Mouse (Mus musculus) G1E (cell line): Measurements from ENCODE around the gene Zcchc12. TPM values are rescaled to one million over a fixed set of nuclear protein-coding genes. Genes with fewer than 3 reads are reported as not detected.

Experiments
- ATAC-seq: 2 replicates; pipeline ENCODE4 v1.8.0; 2016; ENCODE audit warnings: mild to moderate bottlenecking; ENCODE audit not compliant: insufficient number of reproducible peaks, poor library complexity, low FRiP score, severe bottlenecking; ENCODE audit errors: extremely low read depth
- DNase-seq: peaks from one replicate; pipeline ENCODE4 v3.0.0; 2012; ENCODE audit warnings: low spot score
- H3K27me3 ChIP-seq: 2 replicates; pipeline ENCODE4 v1.6.1; 2012; ENCODE audit warnings: mild to moderate bottlenecking, low read length, inconsistent platforms; ENCODE audit not compliant: insufficient read depth
- H3K36me3 ChIP-seq: replicated peaks from 2 replicates; pipeline ENCODE3; 2012; ENCODE audit warnings: mild to moderate bottlenecking, inconsistent platforms
- H3K4me1 ChIP-seq: 2 replicates; pipeline ENCODE4 v1.6.1; 2012; ENCODE audit warnings: low read depth, low read length, inconsistent platforms, mixed read lengths; ENCODE audit not compliant: insufficient read depth
- H3K4me3 ChIP-seq: 2 replicates; pipeline ENCODE4 v1.5.1; 2012; ENCODE audit warnings: low read depth, mild to moderate bottlenecking, inconsistent platforms, low read length, moderate library complexity, mixed read lengths
- H3K9me3 ChIP-seq: replicated peaks from 2 replicates; pipeline ENCODE4 v1.6.1; 2012; ENCODE audit warnings: inconsistent platforms
- CTCF ChIP-seq: IDR thresholded peaks from 2 replicates; pipeline ENCODE4 v1.5.1; 2012; ENCODE audit warnings: low read depth, low read length, inconsistent platforms, mixed read lengths
- GATA1 ChIP-seq: IDR thresholded peaks from 2 replicates; pipeline ENCODE4 v1.6.1; 2012; ENCODE audit warnings: borderline replicate concordance, low read length, inconsistent platforms, mixed read lengths
- GATA2 ChIP-seq: IDR thresholded peaks from 2 replicates; pipeline ENCODE4 v1.6.1; 2012; ENCODE audit warnings: low read depth, low read length, inconsistent platforms, borderline replicate concordance
- POLR2AphosphoS5 ChIP-seq: IDR thresholded peaks from 2 replicates; pipeline ENCODE4 v1.6.1; 2012; ENCODE audit warnings: low read depth, low read length, inconsistent platforms; ENCODE audit not compliant: insufficient replicate concordance
- TAL1 ChIP-seq: conservative IDR thresholded peaks from 2 replicates; pipeline ENCODE4 v1.6.1; 2012; ENCODE audit warnings: low read depth, low read length, inconsistent platforms, mixed read lengths
- polyA plus RNA-seq: library from polyadenylated mRNA; stranded (reverse); fragments of >175 nt; gene quantifications from 2 replicates; pipeline ENCODE4 v1.2.3, GENCODE M21; 2012
- total RNA-seq, 2 experiments: library from RNA; stranded (forward) in 1 of 2; stranded (reverse) in 1 of 2; fragments of 200-1000 nt in 1 of 2; fragments of >200 nt in 1 of 2; fragmentation: Nextera tagmentation in 1 of 2; gene quantifications; 2 replicates each; pipeline ENCODE4 v1.2.3; 2014 to 2017

The Zcchc12 gene
- total and polyA plus RNA-seq, 3 experiments = not detected

- no peaks in the 10 kb centered on the region for H3K9me3 ChIP-seq
- TF ChIP-seq POLR2AphosphoS5 (no peak), CTCF (no peak), GATA1 (no peak), GATA2 (no peak), TAL1 (no peak)
- ATAC-seq = no peak
Measured at GRCm38 (mm10) chrX:36186036-36186435, 9.7 kb upstream of the Zcchc12 start.

DNA sequence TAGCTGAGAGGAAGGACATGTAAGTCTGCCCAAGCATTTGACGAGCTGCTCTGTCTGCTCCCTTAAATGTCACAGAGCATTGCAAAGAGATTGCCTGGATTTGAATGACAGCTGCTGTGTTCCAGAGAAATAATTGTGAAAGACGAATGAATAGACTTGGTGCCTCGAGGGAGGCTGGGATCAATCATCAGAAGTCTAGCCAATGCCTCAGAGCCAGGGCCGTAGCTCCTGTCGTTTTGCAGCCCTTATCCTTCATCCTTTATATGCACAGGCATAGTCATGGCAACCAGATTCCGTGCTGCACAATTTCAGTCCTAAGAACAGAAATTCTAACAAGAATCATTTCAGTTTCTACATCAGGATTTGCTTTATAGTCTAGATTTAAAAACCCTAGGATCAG lies 9.3 kb upstream of the Zcchc12 start:
- Histone ChIP-seq H3K4me1 (no peaks in the 10 kb centered on the region), H3K27me3 (no peaks in the 10 kb centered on the region), H3K4me3 (no peak overlapping the region), H3K9me3 (no peaks in the 10 kb centered on the region), H3K36me3 (no peaks in the 10 kb centered on the region)
- no peak for DNase-seq
- no peak for TF ChIP-seq CTCF
- TF ChIP-seq GATA2 = no peak
- TF ChIP-seq POLR2AphosphoS5 = no peak
- TF ChIP-seq TAL1 = no peak
- TF ChIP-seq GATA1 = no peak
- ATAC-seq = no peak

More at GRCm38 (mm10) chrX:36186036-36186435, 9.7 kb upstream of the Zcchc12 start:
- Histone ChIP-seq H3K4me3 (no peak overlapping the region), H3K36me3 (no peaks in the 10 kb centered on the region), H3K4me1 (no peaks in the 10 kb centered on the region), H3K27me3 (no peaks in the 10 kb centered on the region)
- DNase-seq = no peak

DNA sequence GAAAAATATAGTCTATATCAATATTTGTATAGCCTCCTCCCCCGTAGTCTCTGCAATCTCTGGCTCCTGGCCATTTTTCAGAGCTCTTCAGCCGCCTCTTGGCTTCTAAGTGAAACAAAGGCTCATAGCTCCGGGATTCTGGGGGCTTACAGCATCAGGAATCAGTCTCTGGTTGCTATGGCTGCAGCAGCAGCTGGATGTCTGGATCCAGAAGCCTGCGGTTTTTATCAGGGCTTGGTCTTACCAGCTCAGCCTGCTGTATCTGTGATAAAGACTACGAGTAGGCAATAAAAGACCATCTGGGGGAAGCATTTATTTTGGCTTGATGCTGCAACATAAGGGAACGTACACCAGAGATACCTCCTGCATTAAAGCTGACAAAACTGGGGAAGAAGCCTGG lies 1.8 kb upstream of the Zcchc12 start:
- TF ChIP-seq CTCF (no peak), POLR2AphosphoS5 (no peak), GATA2 (no peak), TAL1 (no peak), GATA1 (no peak)
- Histone ChIP-seq H3K36me3 (no peaks in the 10 kb centered on the region), H3K4me1 (no peaks in the 10 kb centered on the region), H3K4me3 (no peak overlapping the region), H3K27me3 (no peaks in the 10 kb centered on the region), H3K9me3 (no peaks in the 10 kb centered on the region)
- no peak for DNase-seq
- no peak for ATAC-seq

GRCm38 (mm10) chrX:36209554-36209953 lies 13.8 kb downstream of the Zcchc12 start:
- Histone ChIP-seq H3K36me3 (no peaks in the 10 kb centered on the region), H3K4me1 (no peaks in the 10 kb centered on the region), H3K4me3 (no peak overlapping the region), H3K27me3 (no peaks in the 10 kb centered on the region), H3K9me3 (no peaks in the 10 kb centered on the region)
- DNase-seq (no peak), ATAC-seq (no peak)
- TF ChIP-seq TAL1 (no peak), CTCF (no peak), GATA1 (no peak), POLR2AphosphoS5 (no peak), GATA2 (no peak)

DNA sequence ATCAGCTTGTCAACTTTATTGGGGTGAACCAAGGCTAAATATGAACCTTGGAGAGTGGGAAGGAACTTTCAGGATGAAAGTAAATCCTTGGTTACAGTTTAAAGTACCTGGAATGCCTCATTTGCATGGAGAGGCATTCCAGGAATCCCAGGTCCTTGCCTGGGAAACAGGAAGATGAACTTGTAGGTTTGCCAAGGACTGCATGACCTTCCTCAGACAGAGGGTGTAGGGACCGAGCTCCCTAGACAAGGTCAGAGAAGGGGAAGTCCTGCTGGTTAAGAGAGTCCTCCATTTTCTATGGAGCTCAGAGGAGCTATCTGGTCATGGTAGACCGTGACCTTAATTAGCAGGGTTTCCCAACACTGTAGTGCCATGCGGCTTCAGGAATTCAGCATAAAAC lies 15.5 kb downstream of the Zcchc12 start:
- TF ChIP-seq GATA1 = no peak
- no peak for TF ChIP-seq TAL1
- no peak for TF ChIP-seq GATA2
- TF ChIP-seq POLR2AphosphoS5 = no peak
- TF ChIP-seq CTCF = no peak
- Histone ChIP-seq H3K27me3 (no peaks in the 10 kb centered on the region), H3K4me3 (no peak overlapping the region), H3K9me3 (no peaks in the 10 kb centered on the region), H3K36me3 (no peaks in the 10 kb centered on the region), H3K4me1 (no peaks in the 10 kb centered on the region)
- no peak for ATAC-seq
- no peak for DNase-seq

DNA sequence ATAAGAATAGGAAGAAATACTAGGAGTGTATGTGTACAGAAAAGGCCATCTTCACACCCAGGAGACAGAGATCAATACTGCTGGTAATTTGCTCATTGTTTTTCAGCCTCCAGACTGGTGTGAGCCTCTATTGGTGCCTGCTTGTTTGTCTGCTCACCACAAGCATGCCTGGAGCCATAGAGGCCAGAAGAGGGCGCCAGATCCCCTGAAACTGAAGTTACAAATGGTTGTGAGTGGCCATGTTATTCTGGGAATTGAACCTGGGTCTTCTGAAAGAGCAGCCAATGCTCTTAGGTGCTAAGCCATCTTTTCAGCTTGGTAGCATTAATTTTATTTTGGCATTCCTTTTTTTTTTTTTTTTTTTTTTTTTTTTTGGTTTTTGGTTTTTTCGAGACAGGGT lies 25.7 kb downstream of the Zcchc12 start:
- ATAC-seq (no peak), DNase-seq (no peak)
- TF ChIP-seq GATA1 (no peak), TAL1 (no peak), POLR2AphosphoS5 (no peak), CTCF (no peak), GATA2 (no peak)

DNA sequence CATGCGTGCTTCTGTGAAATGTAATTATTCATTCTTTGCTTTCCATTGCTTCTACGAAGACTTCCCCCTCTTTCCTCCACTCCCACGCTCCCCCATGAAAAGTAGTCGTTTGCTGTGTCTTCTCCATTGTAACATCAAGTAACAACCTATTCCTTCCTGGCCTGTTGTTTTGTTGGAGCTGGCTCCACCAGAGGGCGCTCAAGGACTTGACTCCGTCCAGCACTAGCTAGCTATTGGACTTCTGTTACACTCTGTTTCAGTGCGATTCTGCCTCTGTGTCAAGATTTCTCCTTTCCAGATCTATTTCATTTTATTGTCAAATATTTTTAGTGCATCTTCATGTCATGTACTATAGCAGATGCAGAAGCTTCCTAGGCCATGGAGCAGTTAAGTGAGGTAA lies 30.1 kb downstream of the Zcchc12 start:
- no peaks in the 10 kb centered on the region for H3K4me1 ChIP-seq
- H3K36me3 ChIP-seq = no peaks in the 10 kb centered on the region
- no peak for ATAC-seq
- TF ChIP-seq TAL1 (no peak), CTCF (peak; percentile 18; the same call in 1 of the 2 replicates), GATA1 (no peak)
- no peaks in the 10 kb centered on the region for H3K27me3 ChIP-seq
- peak; percentile 1 for DNase-seq
- no peak overlapping the region for H3K4me3 ChIP-seq
- no peaks in the 10 kb centered on the region for H3K9me3 ChIP-seq

More for the DNA sequence above, 25.7 kb downstream of the Zcchc12 start:
- Histone ChIP-seq H3K4me3 (no peak overlapping the region), H3K9me3 (no peaks in the 10 kb centered on the region), H3K36me3 (no peaks in the 10 kb centered on the region), H3K4me1 (no peaks in the 10 kb centered on the region), H3K27me3 (no peaks in the 10 kb centered on the region)
